Mouse (Mus musculus): Measurements from ENCODE around the gene Ccdc152.
A peak's percentile ranks its signal among the peaks of the same experiment; 100 is the strongest.
"Not testable (repeated sequence)": the region's sequence is repeated elsewhere in the genome, so short reads cannot be mapped to it uniquely, and the experiment has no call there.

The Ccdc152 gene

DNA sequence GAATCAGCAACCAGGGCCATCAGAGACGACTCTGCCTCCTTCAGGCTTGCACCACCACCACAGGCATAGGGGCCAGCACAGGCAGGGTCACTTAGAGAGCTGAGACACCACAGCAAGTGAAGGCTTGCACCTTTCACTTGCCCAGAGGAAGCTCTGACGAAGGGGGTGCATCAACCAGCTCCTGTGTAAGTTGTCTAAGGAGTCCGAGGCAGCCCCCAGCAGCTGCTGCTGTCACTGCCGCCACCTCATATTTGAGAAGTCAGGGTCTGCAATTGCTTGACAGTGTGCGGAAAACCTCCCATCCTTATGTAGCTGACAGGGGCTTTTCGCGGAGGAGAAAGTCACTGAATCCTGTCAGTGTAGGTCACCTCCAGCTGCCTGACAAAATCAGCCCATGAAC lies 24.1 kb downstream of the Ccdc152 start:
- DNase-seq (ENCODE audit: low read depth, low spot score), result no peak

DNA sequence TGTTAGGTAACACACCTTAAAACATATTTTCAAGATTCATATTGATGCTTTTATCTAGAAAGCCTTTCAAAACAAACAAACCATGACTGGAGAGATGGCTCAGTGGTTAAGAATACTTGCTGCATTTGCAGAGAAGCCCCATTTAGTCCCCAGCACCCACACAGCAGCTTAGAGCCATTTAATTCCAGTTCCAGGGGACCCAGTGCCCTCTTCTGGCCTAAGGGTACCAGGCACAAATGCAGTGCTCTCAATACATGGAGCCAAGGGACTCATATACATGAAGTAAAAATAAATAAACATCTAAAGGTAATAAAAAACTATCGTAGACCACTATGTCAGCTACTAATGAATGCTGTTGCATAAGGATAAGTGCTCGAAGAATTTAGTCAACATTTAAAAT lies 25.9 kb downstream of the Ccdc152 start:
- DNase-seq (ENCODE audit: low read depth, low spot score), result no peak

GRCm38 (mm10) chr15:3273191-3273590 lies 30.1 kb downstream of the Ccdc152 start:
- DNase-seq (ENCODE audit: low read depth, low spot score), result no peak

- DNase-seq (ENCODE audit: low read depth, low spot score), result no peak
These were observed 32.1 kb downstream of the Ccdc152 start for GRCm38 (mm10) chr15:3271216-3271615.

GRCm38 (mm10) chr15:3270646-3271077 lies 32.7 kb downstream of the Ccdc152 start:
- peak; percentile 39 for DNase-seq (ENCODE audit: low read depth, low spot score)

DNA sequence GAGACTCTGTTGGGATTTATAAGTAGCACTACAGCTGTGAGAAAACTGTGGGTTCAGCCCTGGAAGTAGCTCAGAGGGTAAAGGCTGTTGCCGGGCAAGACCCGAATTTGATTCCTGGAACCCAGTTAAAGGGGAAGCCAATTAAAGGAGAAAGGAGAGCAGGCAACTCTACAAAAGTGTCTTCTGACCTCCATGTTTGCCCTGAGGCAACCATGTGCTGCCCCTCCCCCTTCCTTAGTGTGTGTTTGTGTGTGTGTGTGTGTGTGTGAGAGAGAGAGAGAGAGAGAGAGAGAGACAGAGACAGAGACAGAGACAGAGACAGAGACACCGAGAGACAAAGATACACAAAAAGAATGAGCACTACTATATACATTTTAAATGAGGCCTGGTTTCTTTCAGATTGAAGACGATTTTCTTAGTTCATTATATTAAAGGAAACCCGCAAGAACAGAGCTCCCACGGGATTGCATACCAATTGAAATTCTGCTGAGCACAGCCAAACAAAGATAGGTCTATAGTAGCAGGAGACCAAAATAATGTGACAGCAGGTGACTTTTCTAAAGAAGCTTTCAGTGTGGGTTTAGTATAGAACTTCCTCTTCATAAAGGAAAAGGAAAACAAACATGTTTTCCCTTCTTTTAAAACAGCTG lies 33.2 kb downstream of the Ccdc152 start:
- DNase-seq (ENCODE audit: low read depth, low spot score), result no peak

- DNase-seq (ENCODE audit: low read depth, low spot score), result no peak
These were observed 33.8 kb downstream of the Ccdc152 start for GRCm38 (mm10) chr15:3269496-3269895.

DNA sequence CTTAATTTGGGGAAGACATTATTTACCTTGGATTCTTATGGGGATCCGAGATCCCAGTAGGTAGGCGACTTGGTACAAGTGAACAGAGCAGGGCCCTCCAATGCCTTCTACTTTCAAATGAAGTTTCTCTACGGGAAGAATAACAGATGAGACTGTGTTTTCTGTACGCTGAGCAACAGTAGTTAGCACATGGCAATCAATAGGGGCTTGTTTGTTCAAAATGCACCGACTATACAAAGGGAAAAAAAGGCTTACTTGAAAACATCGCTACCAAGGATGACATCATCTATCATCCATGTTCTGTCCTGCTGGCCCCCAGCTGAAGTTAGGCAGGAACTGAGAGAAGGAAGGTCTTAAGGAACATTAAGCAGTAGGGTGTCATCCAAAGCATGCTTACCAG lies 35.1 kb downstream of the Ccdc152 start, which contains the start of gene Selenop:
TSS of gene Selenop (plus strand) at position 301 of the 400 bp plus-strand sequence.
- DNase-seq (ENCODE audit: low read depth, low spot score), result no peak

DNA sequence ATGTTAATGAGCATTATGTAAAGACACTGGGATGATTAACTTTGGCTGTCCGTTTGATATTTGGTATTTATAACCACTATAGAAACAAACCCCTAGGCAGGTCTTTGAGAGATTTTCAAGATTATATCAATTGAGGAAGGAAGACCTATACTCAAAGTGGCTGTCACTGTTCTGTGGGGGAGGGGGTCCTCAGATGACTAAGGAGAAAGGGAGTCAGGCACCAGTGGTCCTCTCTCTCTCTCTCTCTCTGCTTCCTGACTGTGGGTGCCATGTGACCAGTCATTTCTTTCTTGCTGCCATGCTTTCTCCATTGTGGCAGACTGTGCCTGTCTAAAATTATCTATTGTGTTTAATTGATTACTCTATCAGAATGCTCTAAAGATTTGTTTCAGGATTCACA lies 38.5 kb downstream of the Ccdc152 start:
- DNase-seq (ENCODE audit: low read depth, low spot score), result no peak

DNA sequence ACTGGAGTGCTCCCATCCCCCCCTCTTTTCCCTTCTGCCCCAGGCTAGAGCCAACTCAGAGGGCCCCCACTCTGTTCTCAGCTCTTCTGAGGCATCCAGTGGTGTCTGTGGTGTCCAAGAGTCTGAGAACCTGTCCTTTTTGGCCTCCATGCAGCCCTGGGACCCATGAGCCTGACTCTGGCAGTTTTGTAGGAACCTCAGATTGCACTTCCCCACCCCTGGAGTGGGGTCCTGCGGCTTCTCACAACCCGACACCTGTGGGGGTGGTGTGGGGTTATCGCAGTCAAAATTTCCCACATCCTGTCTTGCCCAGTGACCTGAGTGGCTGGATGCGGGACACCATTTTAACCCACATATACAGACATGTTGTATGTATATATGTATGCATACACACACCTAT lies 39.0 kb downstream of the Ccdc152 start:
- no peak for DNase-seq (ENCODE audit: low read depth, low spot score)

DNA sequence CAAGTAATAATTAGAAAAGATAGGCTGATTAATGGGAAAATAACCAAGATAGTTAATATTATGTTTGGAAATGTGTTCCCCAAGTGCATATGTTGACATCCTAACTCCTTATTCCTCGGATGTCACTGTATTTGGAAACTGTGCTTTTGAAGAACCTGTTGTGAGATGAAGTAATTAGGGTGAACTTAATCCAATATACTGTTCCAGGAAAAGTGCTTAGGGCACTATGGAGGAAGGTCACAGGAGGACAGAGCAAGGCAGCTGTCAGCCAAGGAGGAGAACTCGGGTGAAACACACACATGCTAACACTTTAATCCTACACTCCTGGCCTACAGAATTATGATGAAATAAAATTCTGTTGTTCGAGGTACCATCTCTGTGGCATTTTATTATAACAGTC lies 40.4 kb downstream of the Ccdc152 start:
- DNase-seq (ENCODE audit: low read depth, low spot score), result no peak

- DNase-seq (ENCODE audit: low read depth, low spot score), result no peak
These were observed 43.0 kb downstream of the Ccdc152 start for GRCm38 (mm10) chr15:3260309-3260708.

GRCm38 (mm10) chr15:3259025-3259424 lies 44.3 kb downstream of the Ccdc152 start:
- no peak for DNase-seq (ENCODE audit: low read depth, low spot score)

GRCm38 (mm10) chr15:3251718-3252067 lies 51.6 kb downstream of the Ccdc152 start:
- DNase-seq (ENCODE audit: low read depth, low spot score), result no peak

DNA sequence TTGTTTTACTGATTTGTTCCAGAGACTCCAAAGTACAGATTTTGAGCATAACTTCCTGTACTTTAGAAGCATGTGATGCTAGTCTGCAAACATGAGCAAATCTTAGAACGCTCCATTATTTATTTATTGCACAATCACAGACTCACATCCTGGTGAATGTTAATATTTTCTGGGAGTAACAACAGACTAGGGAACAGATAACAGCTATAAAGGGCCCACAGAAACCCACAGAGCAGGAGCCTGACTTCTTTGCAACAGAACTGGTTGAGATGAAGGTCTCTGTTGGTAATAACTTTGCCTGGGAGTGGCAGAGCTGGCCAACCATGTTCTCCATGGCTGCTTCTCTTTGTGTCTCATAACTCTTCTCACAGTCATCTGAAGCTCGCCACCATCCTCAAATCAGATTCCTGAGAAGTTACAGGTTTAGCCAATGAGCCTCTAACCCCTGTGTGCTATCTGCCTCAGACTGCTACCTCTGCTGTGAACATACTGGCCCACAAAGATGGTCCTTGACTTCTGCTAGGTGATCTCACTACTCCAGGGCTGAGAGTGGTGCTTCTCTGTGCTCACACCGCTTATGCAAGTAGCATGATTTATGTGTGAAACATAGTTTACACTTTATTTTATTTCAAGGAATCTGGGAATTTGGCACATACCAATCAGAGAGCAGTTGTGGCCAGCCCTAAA lies 52.2 kb downstream of the Ccdc152 start:
- no peak for DNase-seq (ENCODE audit: low read depth, low spot score)

GRCm38 (mm10) chr15:3250620-3251019 lies 52.7 kb downstream of the Ccdc152 start:
- no peak for DNase-seq (ENCODE audit: low read depth, low spot score)

- DNase-seq (ENCODE audit: low read depth, low spot score), result not testable (repeated sequence)
These were observed 58.3 kb downstream of the Ccdc152 start for GRCm38 (mm10) chr15:3245036-3245435.

- no peak for DNase-seq (ENCODE audit: low read depth, low spot score)
These were observed 65.4 kb downstream of the Ccdc152 start for GRCm38 (mm10) chr15:3237963-3238362.

DNA sequence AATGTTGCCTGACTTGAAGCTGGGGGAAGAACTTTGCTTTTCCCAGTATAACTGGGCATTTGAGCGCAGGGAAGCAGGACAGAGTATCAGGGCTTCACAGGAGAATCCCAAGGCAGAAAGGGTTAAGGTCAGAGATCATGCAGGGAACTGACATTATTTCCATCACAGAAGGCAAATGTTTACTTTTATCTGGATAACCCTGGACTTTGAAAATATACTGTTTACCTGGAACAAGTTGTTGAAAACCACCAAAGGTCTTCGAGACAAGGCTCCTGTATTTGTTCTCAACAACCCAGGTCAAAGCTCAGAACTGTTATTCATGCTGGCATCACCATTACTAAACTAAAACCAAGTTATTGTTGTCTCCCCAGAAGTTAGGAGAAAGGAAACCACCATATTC lies 67.0 kb downstream of the Ccdc152 start:
- DNase-seq (ENCODE audit: low read depth, low spot score), result no peak

DNA sequence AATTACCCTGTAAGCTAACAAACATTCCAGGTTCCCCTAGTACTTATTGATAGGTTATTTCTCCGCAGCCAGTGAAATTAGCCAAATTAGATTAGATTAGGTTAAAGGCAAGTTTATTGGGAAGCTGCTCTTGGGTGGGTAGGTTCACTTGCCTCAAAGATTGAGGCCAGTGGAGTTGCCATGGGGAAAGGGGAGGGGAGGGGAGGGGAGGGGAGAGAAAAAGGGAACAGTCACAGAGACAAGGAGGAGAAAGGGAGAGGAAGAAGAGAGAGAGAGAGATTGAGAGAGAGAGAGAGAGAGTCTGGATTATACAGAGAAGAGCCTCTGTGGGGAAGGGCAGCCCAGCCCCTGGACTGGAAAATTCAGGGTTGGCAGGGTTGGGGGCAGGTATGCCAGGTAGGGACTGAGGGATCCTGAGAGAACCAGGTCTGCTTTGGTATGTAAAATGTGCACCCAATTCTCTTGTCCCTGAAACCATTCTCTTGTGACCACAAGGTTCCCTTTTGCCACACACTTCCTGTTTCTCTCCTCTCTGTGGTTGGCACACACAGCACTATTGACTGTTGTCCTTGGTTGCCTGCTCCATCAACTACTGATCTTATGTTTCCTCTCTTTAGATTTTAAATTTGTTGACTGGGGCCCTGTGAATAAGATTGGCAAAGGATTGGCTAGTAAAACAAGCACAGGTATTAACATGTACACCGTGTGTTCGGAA lies 69.3 kb downstream of the Ccdc152 start:
- no peak for DNase-seq (ENCODE audit: low read depth, low spot score)

DNA sequence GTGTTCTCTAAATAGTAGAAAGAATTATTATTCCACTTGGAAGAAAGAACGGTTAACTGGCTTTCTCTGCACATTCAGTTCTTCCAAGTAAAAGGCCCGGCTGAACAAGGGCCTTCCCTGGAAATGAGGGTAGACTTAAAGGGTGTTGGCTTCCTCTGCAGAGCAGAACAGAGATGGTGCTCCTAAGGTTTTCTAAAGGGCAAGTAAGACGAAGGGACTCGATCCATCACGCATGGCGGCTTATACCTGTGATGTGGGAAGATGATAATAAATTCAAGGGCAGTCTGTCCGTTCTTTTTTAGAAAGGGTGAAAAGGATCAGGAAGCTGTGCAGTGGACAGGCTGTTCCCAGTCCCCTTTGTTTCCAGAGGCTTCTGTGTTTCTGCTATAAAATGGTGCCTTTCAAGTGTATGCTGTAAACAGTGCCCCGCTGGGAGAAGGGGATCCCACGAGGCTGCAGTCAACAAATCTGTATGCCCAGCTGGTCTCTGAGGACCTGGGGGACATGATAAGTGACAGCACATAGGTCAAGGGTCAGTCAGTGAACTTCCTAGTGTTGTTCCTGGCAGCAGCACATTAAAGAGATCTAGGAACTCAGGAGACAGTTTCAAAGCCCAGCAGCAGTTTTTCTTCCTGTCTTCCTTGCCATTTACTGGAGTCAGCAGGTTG lies 71.0 kb downstream of the Ccdc152 start:
- DNase-seq (ENCODE audit: low read depth, low spot score), result no peak

DNA sequence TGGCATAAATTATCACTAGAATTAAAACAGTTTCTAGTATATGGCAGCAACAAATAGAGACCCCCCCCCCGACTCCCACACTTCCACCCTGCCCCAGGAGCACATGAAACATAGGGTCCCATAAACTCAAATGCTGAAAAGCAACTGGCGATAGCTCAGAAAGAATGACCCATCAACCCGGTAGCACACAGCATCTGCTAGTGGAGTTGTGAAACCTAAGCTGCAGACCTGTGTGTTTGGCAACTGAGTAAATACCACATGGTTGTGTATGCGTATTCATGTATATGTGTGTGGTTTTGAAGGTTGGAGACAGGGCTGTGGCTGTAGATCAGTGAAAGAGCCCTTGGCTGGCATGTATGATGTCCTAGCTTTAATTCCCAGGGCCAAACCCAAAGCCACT lies 72.3 kb downstream of the Ccdc152 start:
- no peak for DNase-seq (ENCODE audit: low read depth, low spot score)

Data from WW6 (cell line).